Mouse (Mus musculus): ENCODE measurements around the gene Prss32.
"Not testable (repeated sequence)": the region's sequence is repeated elsewhere in the genome, so short reads cannot be mapped to it uniquely, and the experiment has no call there.

The Prss32 gene

GRCm38 (mm10) chr17:23843141-23843811 is 379 bp upstream of the Prss32 start:
- DNase-seq = no peak

DNA sequence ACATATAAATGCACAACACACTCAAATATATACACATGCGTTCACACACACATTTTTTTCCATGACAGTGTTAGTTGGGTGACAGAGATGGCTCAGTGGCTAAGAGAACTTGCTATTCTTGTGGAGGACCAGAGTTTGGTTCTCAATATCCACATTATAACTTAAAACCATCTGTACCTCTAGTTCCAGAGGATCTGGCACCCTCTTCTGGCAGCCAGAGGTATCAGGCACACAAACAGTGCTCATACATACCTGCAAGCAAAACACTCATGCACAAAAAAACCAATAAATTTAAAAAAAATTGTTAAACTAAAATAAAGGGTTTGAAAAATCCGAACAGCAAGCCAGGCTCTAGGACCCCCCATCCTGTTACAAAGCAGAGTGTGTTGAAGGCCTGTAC is 6.4 kb downstream of the Prss32 start:
- no peak for DNase-seq

DNA sequence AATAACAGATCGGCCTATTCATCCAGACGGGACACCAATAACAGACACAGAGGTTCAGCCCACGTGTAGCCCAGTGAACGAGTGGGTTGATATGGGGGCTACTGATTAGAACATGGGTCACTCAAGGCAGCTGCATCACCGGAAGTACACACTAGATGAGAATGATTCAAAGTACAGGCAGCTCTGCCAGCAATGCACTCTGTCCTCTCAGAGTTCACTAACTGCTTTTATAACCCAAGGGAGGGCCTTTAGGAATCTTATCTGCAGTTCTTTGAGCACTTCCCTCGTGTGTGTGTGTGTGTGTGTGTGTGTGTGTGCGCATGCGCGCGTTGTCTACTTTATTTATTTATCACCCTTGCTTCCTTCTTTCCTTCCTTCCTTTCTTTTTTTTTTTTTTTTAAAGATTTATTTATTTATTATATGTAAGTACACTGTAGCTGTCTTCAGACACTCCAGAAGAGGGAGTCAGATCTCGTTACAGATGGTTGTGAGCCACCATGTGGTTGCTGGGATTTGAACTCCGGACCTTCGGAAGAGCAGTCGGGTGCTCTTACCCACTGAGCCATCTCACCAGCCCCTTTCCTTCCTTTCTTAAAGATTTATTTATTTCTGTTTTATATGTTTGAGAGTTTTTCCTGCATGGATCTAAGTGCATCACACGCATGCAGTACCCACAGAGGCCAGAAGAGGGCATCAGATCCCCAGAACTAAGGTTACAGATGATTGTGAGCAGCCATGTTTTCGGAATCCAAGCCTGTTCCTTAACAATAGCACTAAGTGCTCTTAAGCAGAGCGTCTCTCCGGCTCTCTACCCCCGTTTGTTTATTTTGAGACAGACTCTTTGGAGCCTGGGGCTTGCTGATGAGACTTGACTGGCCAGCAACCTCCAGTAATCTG is 7.4 kb downstream of the Prss32 start:
- peak; percentile 52 to 67 for DNase-seq

DNA sequence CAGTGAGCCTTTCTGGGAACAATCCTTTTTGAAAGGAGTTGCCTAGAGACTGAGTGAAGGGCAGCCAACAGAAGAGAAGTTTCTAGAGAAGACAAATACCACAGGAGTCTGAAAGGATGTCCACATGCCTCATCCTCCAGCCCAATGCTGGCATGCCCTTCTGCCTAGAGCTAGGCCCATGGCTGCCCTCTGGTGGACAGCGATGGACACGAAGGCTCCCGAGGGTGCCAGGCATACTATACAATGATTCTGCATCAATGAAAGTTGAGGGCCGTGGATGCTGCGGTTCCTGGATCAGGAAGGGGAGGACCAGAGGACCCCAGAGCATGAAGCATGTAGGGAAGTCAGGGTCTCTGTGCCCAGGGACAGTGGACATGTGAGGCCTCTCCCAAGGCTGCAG is 9.6 kb downstream of the Prss32 start:
- peak in 1 of 2 experiments; percentile 24 for DNase-seq

GRCm38 (mm10) chr17:23854229-23854765 is 10.6 kb downstream of the Prss32 start:
- no peak for DNase-seq

- DNase-seq = no peak
These were observed 13.5 kb downstream of the Prss32 start for GRCm38 (mm10) chr17:23857193-23857592.

DNA sequence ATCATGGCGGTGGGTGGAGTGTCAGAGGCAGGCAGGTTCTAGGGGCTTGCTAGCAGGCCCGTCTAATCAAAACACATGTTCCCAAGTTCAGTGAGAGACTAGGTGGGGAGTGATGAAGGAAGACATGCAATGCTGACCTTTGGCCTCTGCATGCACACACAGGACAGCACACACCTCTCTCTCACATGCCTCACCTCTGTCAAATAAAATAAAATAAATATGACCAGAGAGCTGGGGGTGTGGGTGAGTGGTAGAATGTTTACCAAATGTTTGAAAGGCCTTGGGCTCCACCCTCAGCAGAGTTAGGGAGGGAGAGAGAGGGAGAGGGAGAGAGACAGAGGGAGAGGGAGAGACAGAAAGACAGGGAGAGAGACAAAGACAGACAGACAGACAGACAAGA is 14.3 kb downstream of the Prss32 start:
- no peak for DNase-seq

DNA sequence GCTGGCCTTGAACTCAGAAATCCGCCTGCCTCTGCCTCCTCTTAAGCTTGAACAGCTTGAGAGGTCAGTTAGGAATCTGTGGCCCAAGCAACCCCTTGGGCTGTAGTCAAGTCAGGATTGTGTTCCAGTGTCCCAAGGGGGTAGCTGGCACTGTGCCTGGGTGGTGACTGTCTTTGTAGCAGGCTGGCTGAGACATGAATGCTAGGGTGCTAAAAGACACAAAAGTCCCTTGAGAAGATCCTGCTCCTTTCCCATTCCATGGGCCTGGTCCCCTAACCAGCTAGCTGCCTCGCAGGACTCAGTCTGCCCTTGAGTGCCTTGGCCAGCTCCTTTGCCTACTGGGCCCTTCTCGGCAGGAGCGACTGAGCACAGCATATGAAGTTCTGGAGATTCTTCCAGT is 19.3 kb downstream of the Prss32 start:
- no peak for DNase-seq

- DNase-seq = no peak
These were observed 24.1 kb downstream of the Prss32 start, which contains the start of gene Prss21 for GRCm38 (mm10) chr17:23867756-23868155. Gene Prss21 (plus strand): TSS chr17:23868056.

DNA sequence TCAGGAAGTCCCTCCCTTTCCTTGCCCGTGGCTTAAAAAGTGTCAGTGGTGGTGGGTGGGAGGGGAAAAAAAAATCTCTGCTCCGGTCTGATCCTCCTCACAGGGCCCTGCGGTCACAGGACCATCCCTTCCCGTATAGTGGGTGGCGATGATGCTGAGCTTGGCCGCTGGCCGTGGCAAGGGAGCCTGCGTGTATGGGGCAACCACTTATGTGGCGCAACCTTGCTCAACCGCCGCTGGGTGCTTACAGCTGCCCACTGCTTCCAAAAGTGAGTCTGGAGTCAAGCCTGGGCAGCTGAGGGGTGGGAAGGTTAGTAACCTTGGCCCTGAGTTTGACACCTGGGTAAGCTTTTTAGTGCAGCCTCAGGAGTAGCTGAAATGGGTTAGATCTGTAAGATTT is 24.9 kb downstream of the Prss32 start:
- no peak for DNase-seq

DNA sequence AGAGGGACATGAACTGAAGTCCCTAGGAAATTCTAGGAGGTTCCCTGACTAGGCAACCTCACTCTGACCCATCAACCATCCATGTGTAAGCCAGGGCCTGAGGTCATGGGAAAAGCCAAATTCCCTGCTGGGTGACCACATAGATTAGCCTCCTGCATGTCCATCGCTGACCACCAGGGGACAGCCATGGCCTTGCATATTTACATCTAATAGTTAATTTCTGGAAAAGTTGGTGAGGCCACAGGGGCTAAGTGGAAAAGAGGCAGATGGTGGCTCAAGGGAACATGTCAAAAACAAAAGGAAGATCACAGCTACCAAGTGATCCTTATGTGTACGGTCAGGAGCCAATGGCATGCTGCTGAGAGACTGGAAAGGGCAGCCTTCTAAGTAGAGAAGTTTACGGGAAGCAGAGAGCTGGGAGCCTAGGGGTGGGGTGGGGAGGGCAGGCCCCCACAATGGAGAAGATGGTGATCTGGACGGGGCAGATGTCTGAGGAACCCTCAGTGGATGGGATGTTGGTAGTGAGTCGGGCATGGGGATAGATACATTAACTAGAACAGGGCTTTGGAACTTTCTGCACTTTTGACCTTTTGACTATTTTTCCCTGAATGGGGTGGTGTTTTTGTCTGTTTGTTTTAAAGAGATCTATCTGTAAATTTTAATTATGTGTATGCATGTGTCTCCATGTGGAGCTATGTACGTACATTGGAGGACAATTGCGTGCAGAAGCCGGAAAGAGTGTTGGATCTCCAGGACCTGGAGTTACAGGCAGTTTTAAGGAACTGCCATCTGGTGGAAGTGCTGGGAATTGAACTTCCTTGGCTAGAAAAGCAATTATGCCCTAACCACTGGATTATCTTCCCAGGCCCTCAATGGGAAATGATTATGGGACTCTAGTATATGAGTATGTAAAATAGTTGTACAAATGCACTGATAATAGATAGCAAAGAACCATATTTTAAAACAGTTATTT is 30.5 kb downstream of the Prss32 start:
- peak; percentile 59 to 61 for DNase-seq

DNA sequence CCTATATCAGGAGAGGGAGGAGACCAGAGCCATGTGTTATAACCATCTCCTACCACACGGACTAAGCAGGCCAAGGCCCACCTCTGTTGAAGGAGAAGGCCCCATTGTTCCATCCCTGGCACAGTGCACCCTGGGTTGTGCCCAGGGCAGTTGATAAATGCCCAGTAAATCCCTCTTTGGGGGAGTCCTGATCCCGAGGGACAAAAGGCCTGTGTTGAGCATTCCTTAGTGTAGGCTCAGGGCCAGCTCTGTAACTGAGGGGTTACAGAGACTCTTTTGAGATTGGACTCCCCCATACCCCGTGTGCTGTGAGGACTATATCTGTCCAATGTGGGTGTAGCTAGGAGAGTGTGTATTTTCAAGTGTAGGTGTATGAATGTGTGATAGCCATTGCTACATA is 33.1 kb downstream of the Prss32 start:
- no peak for DNase-seq

DNA sequence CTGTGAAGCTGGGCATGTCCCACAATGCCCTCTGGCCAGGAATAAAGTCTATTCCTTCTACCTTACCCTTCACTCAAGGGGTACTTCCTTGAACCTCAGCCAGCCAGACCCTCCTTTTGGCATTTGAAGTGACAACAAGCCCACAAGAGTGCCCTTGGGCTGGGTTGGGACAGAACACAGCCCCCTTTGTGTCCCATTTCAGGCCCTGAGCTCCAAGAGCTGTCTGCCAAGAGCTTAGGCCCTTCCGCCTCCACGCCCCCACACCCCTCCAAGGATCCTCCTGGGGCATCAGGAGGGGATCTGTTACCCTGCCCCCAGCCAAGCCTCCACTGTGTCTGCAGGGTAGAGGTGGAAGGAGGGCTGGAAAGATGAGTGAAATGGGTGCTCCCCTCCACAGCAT is 33.5 kb downstream of the Prss32 start:
- no peak for DNase-seq

DNA sequence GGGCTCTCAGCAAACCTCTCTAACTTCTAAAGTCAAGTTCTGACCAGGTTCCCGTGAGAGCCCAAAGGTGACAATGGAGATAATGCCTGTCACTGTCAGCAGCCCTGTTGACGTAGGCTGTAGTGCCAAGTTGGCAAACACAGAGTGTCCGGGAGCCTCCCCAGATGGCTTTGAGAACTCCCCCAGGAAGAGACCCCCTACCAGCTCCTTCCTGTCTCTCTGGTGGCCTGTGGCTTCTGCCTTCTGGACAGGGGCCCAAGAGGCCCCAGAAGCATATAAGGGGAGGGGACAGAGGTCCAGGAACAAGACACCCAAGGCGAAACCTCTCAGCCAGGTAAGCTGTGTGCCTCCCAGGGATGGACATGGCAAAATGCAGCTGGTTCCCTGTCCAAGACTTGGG is 36.9 kb downstream of the Prss32 start, which contains the start of the genes Dcpp1 and Dcpp2:
Gene Dcpp1, plus strand, starts transcription at position 301 of the 400 bp plus-strand sequence.
Gene Dcpp2, plus strand, starts transcription at position 305 of the 400 bp plus-strand sequence.
- DNase-seq = not testable (repeated sequence)

Measured in cerebellum, postnatal 36 days (tissue).